Mouse (Mus musculus): ENCODE measurements around the gene Stat2. TPM values are rescaled to one million over a fixed set of nuclear protein-coding genes. Genes with fewer than 3 reads are reported as not detected.

Stat2 gene
- polyA plus RNA-seq, 1 experiment, result 34.5 TPM

DNA sequence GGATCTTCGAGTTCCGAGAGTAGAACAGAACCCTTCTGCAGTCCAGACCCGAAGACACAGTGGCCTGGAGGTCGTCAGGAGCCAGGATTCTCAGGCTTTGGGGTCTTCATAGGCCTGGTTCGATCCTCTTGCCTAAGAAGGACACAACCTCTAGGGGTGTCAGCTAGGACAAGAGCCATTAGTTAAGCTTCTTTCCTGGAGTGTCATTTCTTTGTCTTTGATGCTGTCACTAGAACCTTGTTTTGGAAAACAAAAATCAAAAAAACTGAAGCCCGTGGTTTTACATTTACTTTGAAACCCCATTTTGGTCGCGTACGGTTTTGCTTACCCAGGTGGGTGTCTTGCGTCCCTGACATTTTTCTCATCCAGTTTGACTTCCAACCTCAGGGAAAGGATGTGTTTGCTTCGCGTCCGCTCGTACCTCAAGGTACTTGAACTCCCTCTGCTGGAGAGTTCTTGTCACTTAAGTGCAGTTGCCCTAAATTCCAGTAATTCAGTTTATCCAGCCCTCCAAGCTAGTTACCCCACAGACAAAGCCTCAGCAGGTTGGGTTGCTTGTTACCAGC, 37.9 kb upstream of the Stat2 start:
- Histone ChIP-seq H3K4me1 (ENCODE audit: control insufficient read depth, insufficient read depth, low read length) (peaks cover 4% of the 10 kb centered on the region; the same call in 1 of the 2 replicates), H3K27ac (ENCODE audit: insufficient read depth, low read length) (peak overlapping the region; percentile 87), H3K4me3 (ENCODE audit: insufficient read depth, low read length) (peak overlapping the region; percentile 94)
- TF ChIP-seq POLR2A (IDR thresholded peaks at IDR 0.05; ENCODE audit: low read depth, low read length) (peak; percentile 11; the same call in 1 of the 2 replicates), CTCF (IDR thresholded peaks at IDR 0.05; ENCODE audit: borderline replicate concordance, insufficient read depth, low read length) (peak; percentile 43; the same call in 1 of the 2 replicates)

DNA sequence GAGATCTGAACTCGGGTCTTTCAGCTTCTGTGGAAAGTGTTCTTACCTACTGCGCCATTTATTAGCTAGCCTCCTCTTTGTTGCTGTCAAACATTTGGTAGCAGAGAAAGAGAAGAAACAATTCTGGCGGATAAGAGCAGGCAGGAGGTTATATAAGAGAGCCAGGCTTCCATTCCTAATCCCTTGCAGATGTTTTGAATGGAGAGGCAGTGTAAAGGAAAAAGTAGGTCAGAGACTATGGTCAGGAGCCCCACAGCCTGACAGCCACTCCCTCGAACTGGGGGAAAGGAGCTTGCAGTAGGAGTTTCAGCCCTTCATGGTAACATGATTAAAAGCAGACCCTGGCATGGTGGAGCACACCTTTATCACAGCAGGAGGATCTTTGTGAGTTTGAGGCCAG, 34.0 kb upstream of the Stat2 start:
- TF ChIP-seq POLR2A (IDR thresholded peaks at IDR 0.05; ENCODE audit: low read depth, low read length) (no peak), CTCF (IDR thresholded peaks at IDR 0.05; ENCODE audit: borderline replicate concordance, insufficient read depth, low read length) (no peak)
- Histone ChIP-seq H3K4me1 (ENCODE audit: control insufficient read depth, insufficient read depth, low read length) (no peaks in the 10 kb centered on the region), H3K27ac (ENCODE audit: insufficient read depth, low read length) (no peak overlapping the region), H3K4me3 (ENCODE audit: insufficient read depth, low read length) (no peak overlapping the region)

DNA sequence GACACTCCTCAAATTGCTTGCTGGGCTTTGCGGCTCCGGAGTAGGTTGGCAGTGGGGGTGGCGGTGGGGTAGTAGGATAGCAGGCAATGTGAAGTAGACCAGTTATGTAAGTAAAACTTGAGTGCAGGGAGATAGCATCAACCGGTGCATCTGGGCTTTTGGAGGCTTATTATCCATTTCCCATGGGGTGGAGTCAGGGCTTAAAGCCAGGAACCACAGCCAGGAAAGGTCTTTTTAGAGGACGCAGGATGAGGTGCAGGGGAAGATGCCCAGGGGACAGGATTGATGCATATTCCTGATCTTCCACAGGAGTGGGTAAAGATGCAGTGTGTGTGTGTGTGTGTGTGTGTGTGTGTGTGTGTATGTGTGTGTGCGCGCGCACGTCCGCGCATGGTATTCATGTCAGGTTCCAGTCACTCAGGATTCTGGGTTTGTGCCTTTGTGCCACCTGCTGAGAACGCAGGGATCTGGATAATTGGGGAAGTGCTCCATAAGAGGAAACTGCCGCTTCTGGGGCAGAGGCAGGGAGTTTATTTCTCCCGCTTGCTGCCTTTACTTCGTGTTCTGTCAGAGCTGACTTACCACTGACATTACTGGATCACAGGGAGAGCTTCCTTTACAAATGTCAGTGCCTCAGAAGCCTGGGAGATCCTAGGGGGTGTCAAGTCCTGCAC, 32.4 kb upstream of the Stat2 start:
- Histone ChIP-seq H3K4me1 (ENCODE audit: control insufficient read depth, insufficient read depth, low read length) (no peaks in the 10 kb centered on the region), H3K27ac (ENCODE audit: insufficient read depth, low read length) (no peak overlapping the region), H3K4me3 (ENCODE audit: insufficient read depth, low read length) (no peak overlapping the region)
- TF ChIP-seq CTCF (IDR thresholded peaks at IDR 0.05; ENCODE audit: borderline replicate concordance, insufficient read depth, low read length) (no peak), POLR2A (IDR thresholded peaks at IDR 0.05; ENCODE audit: low read depth, low read length) (no peak)

- Histone ChIP-seq H3K27ac (ENCODE audit: insufficient read depth, low read length) (no peak overlapping the region), H3K4me3 (ENCODE audit: insufficient read depth, low read length) (no peak overlapping the region), H3K4me1 (ENCODE audit: control insufficient read depth, insufficient read depth, low read length) (no peaks in the 10 kb centered on the region)
- TF ChIP-seq CTCF (IDR thresholded peaks at IDR 0.05; ENCODE audit: borderline replicate concordance, insufficient read depth, low read length) (no peak), POLR2A (IDR thresholded peaks at IDR 0.05; ENCODE audit: low read depth, low read length) (no peak)
Measured at GRCm38 (mm10) chr10:128239140-128239539, 31.2 kb upstream of the Stat2 start.

DNA sequence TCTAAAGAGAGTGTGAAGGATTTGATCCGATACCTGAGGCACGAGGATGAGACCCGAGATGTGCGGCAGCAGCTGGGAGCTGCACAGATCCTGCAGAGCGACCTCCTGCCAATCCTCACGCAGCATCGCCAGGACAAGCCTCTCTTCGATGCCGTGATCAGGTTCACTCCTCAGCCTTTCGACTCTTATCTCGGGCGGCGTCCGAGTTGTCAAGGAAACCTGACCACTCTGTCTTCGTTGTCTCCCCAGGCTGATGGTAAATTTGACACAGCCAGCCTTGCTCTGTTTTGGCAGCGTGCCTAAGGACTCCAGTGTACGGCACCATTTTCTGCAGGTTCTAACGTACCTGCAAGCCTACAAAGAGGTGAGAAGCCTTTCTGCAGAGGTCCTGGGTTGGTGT, 30.2 kb upstream of the Stat2 start:
- no peak overlapping the region for H3K4me3 ChIP-seq (ENCODE audit: insufficient read depth, low read length)
- no peaks in the 10 kb centered on the region for H3K4me1 ChIP-seq (ENCODE audit: control insufficient read depth, insufficient read depth, low read length)
- no peak overlapping the region for H3K27ac ChIP-seq (ENCODE audit: insufficient read depth, low read length)
- TF ChIP-seq CTCF (IDR thresholded peaks at IDR 0.05; ENCODE audit: borderline replicate concordance, insufficient read depth, low read length) (no peak), POLR2A (IDR thresholded peaks at IDR 0.05; ENCODE audit: low read depth, low read length) (no peak)

DNA sequence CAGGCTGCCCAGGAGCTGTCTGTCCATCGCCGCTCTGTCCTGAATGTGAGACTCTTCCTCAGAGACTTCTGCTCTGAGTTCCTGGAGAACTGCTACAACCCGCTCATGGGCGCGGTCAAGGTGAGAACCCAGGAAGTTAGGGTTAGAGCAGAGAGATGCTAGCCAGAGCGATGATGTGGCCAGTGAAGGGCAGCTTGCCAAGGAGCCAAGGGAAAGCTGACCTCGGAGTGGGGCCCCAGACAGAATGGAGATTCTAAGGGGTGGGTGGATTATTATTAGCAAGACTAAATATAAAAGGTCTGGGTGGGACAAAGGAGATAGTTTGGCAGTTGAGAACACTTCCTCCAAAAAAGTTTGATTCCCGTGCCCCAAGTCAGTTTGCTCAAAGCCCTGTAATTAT, 27.1 kb upstream of the Stat2 start:
- no peak overlapping the region for H3K27ac ChIP-seq (ENCODE audit: insufficient read depth, low read length)
- no peaks in the 10 kb centered on the region for H3K4me1 ChIP-seq (ENCODE audit: control insufficient read depth, insufficient read depth, low read length)
- TF ChIP-seq POLR2A (IDR thresholded peaks at IDR 0.05; ENCODE audit: low read depth, low read length) (no peak), CTCF (IDR thresholded peaks at IDR 0.05; ENCODE audit: borderline replicate concordance, insufficient read depth, low read length) (no peak)
- H3K4me3 ChIP-seq (ENCODE audit: insufficient read depth, low read length), result no peak overlapping the region

- H3K4me1 ChIP-seq (ENCODE audit: control insufficient read depth, insufficient read depth, low read length), result no peaks in the 10 kb centered on the region
- no peak for TF ChIP-seq POLR2A (IDR thresholded peaks at IDR 0.05; ENCODE audit: low read depth, low read length)
- TF ChIP-seq CTCF (IDR thresholded peaks at IDR 0.05; ENCODE audit: borderline replicate concordance, insufficient read depth, low read length), result no peak
- no peak overlapping the region for H3K27ac ChIP-seq (ENCODE audit: insufficient read depth, low read length)
- H3K4me3 ChIP-seq (ENCODE audit: insufficient read depth, low read length), result no peak overlapping the region
Measured at GRCm38 (mm10) chr10:128244121-128244520, 26.2 kb upstream of the Stat2 start.

DNA sequence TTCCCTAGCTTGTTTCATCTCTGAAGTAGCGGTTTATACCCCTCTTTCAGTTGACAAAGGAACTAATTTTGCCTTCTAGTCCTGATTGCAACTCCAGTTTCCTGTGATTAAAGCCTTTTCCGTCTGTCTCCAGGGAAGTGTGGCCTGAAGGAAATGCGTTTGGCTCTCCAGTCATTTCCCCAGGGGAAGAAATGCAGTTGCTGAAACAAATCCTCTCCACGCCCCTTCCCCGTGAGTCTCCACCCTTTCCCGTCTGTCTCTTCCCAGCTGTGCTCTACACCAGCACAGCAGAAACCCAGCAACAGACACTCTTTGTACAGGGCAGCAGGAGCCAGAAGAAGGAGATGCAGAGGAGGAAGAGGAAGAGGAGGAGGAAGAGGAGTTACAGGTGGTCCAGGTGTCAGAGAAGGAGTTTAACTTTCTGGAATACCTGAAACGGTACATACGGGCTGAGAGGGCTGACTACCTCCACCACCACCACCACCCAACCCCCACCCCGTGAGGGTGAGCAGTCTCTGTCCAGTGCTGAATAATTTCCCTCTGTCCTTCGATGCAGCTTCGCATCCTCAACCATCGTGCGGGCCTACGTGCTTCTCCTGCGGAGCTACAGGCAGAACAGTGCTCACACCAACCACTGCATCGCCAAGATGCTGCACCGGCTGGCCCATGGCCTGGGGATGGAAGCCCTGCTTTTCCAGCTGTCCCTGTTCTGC, 23.2 kb upstream of the Stat2 start:
- no peak overlapping the region for H3K27ac ChIP-seq (ENCODE audit: insufficient read depth, low read length)
- H3K4me1 ChIP-seq (ENCODE audit: control insufficient read depth, insufficient read depth, low read length), result no peaks in the 10 kb centered on the region
- TF ChIP-seq CTCF (IDR thresholded peaks at IDR 0.05; ENCODE audit: borderline replicate concordance, insufficient read depth, low read length), result no peak
- no peak for TF ChIP-seq POLR2A (IDR thresholded peaks at IDR 0.05; ENCODE audit: low read depth, low read length)
- no peak overlapping the region for H3K4me3 ChIP-seq (ENCODE audit: insufficient read depth, low read length)

GRCm38 (mm10) chr10:128250565-128250964, 19.8 kb upstream of the Stat2 start:
- TF ChIP-seq POLR2A (IDR thresholded peaks at IDR 0.05; ENCODE audit: low read depth, low read length), result no peak
- TF ChIP-seq CTCF (IDR thresholded peaks at IDR 0.05; ENCODE audit: borderline replicate concordance, insufficient read depth, low read length), result no peak
- Histone ChIP-seq H3K4me3 (ENCODE audit: insufficient read depth, low read length) (no peak overlapping the region), H3K27ac (ENCODE audit: insufficient read depth, low read length) (no peak overlapping the region), H3K4me1 (ENCODE audit: control insufficient read depth, insufficient read depth, low read length) (peaks cover 4% of the 10 kb centered on the region; the same call in 1 of the 2 replicates)

Data from embryonic fibroblast, embryonic 13.5 days (primary cell).